Mouse (Mus musculus) retina, postnatal 1 day (tissue): Measurements from ENCODE around the gene Frmpd1.

ENCODE experiments used
- DNase-seq: peaks from one replicate; pipeline ENCODE4 v3.0.0-alpha.2; 2012

Gene Frmpd1

GRCm38 (mm10) chr4:45241330-45241729, 56.7 kb downstream of the Frmpd1 start:
- DNase-seq = no peak

- DNase-seq = no peak
Observed at GRCm38 (mm10) chr4:45242163-45242562, 57.5 kb downstream of the Frmpd1 start.

- no peak for DNase-seq
Observed at GRCm38 (mm10) chr4:45243211-45243902, 58.7 kb downstream of the Frmpd1 start.

GRCm38 (mm10) chr4:45251265-45251664, 66.6 kb downstream of the Frmpd1 start:
- DNase-seq = no peak

GRCm38 (mm10) chr4:45252861-45253262, 68.2 kb downstream of the Frmpd1 start:
- DNase-seq = peak; percentile 42

- DNase-seq = peak; percentile 55
Observed at GRCm38 (mm10) chr4:45253839-45254601, 69.3 kb downstream of the Frmpd1 start.

DNA sequence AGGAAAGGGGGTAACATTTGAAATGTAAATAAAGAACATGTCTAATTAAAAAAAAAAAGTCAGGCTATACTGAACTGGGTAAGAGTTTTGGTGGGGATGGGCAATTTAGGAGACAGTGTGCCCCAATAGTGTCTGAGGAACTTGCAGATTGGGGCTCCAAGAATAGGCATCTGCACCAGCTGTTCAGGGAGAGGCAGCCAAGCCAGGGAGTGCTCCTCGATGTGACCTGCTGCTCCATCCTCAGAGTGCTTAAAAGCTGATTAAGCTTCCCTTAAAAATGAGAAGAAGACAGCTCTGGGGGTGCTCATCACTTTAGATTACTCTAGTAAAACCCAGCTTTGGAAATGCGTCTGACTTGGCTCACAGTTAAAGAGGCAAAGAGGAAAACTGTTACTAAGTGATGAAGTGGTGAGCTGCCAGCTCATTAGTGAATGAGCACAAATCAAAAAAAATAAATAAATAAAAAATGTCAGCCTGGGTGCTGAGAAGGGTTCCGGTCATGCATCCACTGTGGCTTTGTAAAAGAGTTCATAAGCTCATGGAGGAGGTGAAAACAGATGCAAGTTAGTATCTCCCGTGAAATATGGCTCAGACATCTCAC, 74.7 kb downstream of the Frmpd1 start:
- DNase-seq = no peak

GRCm38 (mm10) chr4:45261551-45261950, 76.9 kb downstream of the Frmpd1 start:
- no peak for DNase-seq

- DNase-seq = no peak
Observed at GRCm38 (mm10) chr4:45267883-45268282, 83.2 kb downstream of the Frmpd1 start.

DNA sequence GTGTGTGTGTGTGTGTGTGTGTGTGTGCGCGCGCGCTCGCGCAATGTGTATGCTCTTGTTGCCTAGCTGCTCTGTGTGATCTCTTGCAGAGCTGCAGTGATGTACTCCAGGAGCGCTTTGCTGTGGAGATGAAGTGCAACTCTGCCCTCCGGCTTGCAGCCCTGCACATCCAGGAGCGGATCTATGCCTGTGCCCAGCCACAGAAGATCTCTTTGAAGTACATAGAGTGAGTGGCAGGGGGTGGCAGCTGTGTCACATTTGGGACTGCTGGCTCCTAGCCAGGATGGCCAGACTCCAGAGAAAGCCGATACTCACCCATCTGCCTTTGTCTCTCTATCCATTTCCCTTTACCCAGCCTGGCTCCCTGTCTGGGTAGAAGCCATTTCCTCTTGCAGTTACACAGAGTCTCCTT, 86.4 kb downstream of the Frmpd1 start:
- DNase-seq = peak; percentile 76

- no peak for DNase-seq
Observed at GRCm38 (mm10) chr4:45275770-45276169, 91.1 kb downstream of the Frmpd1 start.

DNA sequence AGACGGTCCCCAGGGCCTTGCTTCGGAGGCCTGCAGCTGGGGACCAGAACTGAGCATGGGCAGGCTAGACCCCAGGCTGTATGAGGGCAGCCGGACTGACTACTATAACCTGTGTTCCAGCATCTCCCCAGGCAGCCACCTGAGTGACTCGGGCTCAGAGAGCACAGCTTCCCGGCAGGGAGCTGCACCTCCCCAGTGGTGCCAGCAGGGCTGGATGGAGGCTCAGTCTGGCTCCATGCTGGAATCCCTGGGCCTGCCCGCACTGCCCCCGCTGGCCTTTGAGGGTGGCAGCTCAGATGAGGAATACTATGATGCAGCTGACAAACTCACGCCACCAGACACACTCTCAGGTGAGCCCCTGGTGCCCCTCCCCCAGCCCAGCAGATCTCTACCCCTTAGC, 94.6 kb downstream of the Frmpd1 start:
- DNase-seq = peak; percentile 42

DNA sequence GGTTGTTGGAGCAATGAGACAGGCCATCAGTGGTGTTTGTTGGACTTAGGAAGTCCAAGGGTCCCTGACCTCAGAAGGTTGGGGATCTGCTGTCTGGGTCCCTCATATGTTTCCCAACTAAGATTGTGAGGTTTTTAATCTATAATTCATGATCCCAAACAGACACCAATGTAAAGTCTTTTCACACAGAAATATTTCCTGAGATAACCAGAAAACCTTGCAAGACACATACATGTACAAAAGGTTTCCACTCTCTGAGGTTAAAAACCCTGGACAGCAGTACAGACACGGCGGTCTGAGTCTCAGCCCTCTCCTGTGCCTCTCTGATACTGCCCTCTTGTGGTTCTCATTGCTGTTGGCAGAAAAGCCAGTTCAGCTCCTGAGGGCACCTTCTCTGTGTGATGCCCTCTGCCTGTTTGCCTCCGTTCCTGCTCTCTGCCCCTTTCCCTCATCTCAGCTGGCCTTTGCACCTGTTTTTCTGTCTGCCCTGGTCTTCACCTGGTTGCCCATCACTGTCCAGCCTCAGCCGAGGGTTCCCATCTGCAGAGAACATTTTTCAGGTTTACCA, 95.4 kb downstream of the Frmpd1 start:
- DNase-seq = peak; percentile 86

GRCm38 (mm10) chr4:45286318-45286717, 101.6 kb downstream of the Frmpd1 start:
- no peak for DNase-seq

DNA sequence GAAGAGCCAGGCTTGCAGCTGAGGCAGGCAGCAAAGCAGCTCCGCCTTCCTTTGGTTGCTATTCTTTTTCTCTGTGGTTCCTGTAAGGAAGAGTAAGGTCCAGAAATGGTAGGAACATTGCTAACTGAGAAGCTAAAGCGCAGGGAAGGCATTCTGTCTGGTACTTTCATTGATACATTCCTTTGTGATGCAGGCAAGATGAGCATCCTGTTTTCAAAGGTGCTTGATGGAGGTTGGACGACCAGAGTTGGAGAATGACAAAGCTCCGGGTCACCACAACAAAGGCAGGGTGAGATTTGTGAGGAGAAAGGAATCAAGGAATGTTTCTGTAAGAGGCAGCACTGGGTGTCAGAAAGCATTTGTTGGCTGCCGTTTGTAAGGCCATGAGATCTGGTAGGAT, 103.2 kb downstream of the Frmpd1 start:
- DNase-seq = no peak

GRCm38 (mm10) chr4:45296662-45297564, 112.2 kb downstream of the Frmpd1 start, which contains the start of gene Trmt10b:
TSS of gene Trmt10b (plus strand) at chr4:45297127.
- DNase-seq = peak; percentile 88

GRCm38 (mm10) chr4:45305536-45305935, 120.9 kb downstream of the Frmpd1 start:
- DNase-seq = no peak

GRCm38 (mm10) chr4:45308046-45308445, 123.4 kb downstream of the Frmpd1 start:
- DNase-seq = peak; percentile 69

- no peak for DNase-seq
Observed at GRCm38 (mm10) chr4:45308606-45309005, 123.9 kb downstream of the Frmpd1 start.

GRCm38 (mm10) chr4:45311056-45311455, 126.4 kb downstream of the Frmpd1 start:
- DNase-seq = no peak

DNA sequence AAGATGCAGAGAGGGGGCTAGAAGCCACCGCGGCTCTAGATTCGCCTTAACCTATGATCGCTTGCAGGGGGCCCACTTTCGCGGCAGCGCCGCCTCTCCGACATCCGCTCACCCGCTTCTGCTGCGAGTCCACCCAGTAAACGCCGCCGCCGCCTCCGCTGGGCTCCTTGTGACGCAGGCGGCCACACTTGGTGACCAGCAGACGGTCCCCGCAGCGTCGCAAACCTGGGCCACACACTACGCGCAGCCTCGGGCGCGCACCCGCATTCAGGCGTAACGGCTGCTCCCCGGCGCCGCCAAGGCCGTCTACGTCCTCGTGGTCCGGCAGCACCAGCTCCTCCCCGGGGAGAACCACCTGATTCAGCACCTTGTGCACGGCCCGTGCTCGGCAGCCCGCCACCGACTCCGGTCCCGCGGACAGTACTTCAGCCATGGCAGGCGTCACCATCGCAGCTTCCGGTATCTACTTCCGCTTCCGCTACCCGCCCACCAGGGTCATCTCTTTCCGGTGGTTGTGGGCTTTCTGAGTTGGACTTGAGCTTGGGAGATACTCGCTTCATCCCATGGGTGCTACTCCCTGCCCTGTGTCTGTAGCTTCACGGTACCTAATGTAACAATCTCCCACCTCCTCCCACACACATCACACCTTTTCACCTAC, 135.6 kb downstream of the Frmpd1 start:
- DNase-seq = peak; percentile 92

- no peak for DNase-seq
Observed at GRCm38 (mm10) chr4:45331139-45331538, 146.5 kb downstream of the Frmpd1 start.
